Mouse (Mus musculus): ENCODE measurements around the gene Olfr212.
"Not testable (repeated sequence)": the region's sequence is repeated elsewhere in the genome, so short reads cannot be mapped to it uniquely, and the experiment has no call there.

Olfr212 gene

DNA sequence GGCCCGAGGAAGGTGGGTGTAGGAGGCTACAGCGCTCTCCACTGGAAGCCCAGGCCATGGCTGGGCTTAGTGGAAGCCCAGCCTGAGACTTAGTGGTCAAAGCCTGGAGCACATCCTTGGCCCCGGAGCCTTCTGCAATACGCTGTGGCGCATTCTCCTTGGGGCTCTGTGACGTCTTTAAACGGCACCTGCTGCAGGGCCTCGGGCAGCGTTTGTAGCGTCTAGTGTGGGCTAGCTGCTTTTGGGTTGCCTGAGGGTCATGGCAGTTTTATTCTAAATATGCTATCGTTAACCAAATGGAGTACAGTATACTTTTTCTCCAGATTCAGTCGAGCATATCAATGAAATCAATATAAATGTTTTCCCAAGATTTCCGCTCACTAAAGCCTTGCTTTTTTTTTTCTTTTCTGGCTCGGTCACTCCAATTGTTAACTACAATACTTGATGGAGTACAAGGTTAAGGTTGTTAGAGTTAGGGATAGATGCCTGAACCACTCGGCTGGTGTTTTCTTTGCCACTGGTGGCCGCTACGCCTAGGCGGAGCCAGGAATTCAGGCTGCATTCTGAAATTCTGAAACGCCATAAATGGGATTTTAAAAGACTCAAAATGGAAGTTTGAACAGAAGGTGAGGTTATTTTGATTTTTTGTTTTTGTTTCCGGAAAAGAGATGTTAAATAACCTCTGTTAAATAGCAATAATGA is at the start of gene Olfr212:
TSS of gene Olfr212 (plus strand) at position 215 of the 702 bp plus-strand sequence.
- DNase-seq (ENCODE audit: low read depth, low spot score) = not testable (repeated sequence)

DNA sequence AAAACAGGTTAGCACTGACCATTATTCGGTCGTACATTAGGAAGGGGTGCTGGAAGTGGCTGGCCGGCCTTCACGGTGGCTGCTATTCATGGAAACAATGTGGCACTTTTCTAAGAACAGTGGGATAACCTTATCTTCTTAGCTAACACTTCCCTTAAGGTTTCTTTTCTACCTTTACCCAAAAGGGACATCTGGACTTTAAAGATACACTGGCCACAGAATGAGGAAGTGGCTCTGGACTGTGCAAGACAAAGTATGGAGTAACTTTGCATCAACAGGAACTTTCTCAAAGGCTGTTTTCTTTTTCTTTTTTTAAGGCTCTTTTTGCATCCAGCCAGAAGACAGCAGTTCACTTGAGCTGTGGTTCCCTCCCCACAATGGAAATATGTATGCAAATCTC is 47.6 kb upstream of the Olfr212 start:
- no peak for DNase-seq (ENCODE audit: low read depth, low spot score)

DNA sequence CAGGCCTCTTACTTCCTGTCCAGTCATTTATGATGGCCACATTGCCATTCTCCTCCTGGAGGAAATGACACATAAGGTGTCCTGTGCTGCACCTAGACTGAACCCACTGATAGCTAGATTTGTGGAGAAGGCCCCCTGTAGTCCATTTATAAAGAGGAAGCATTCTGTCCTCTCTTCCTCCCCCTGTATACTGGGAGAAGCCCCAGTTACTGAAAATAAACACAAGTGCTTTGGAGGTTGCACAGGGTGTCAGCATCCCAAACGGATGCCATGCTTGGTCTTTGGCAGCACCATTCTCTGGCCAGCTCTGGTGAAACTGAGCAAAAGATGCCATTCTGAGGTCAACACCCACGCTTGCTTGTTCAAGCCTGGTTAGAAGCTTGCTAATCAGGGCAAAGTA is 47.1 kb upstream of the Olfr212 start:
- DNase-seq (ENCODE audit: low read depth, low spot score) = no peak

GRCm38 (mm10) chr6:116460544-116461283 is 45.6 kb upstream of the Olfr212 start, which contains the start of gene Alox5:
Alox5 (minus strand) TSS chr6:116461178.
- no peak for DNase-seq (ENCODE audit: low read depth, low spot score)

DNA sequence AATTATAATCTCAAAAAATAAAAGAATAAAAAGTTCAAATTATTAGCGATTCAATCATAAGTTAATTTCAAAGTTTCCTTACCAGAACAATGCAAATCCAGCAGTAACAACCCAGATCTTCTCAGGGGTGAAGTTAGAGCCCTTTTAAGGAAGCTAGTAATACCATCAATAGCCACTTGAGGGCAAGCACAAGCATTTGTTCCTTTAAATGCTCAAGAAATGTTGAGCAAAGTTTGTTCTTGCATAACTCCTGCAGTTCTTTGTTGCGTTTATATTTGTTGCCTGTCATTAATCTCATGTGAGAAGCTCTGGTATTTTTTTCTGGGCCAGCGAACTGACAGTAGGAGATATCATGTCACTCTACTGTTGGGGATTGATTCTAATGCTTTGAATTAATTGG is 38.2 kb upstream of the Olfr212 start:
- no peak for DNase-seq (ENCODE audit: low read depth, low spot score)

DNA sequence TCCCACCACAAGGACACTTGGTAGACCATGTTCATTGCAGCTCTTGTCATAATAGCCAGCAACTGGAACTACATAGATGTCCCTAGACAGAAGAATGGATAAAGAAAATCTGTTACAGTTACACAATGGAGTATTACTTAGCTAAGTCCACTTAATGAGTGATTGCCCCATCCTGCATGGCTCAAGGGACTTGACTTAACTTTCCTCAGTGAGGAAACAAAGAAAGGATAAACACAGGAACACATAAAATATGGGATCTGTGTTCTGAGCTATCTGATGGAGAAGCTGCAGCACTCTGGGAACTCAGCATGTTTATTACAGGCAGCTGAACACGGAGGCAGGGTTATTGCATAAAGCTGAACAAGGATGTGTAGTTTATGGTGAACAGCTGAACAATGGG is 21.2 kb upstream of the Olfr212 start:
- no peak for DNase-seq (ENCODE audit: low read depth, low spot score)

- DNase-seq (ENCODE audit: low read depth, low spot score) = no peak
Observed at GRCm38 (mm10) chr6:116486833-116487232, 19.5 kb upstream of the Olfr212 start.

GRCm38 (mm10) chr6:116488791-116489190 is 17.5 kb upstream of the Olfr212 start, which contains the start of gene Olfr211:
Olfr211 (plus strand) TSS chr6:116489091.
- no peak for DNase-seq (ENCODE audit: low read depth, low spot score)

DNA sequence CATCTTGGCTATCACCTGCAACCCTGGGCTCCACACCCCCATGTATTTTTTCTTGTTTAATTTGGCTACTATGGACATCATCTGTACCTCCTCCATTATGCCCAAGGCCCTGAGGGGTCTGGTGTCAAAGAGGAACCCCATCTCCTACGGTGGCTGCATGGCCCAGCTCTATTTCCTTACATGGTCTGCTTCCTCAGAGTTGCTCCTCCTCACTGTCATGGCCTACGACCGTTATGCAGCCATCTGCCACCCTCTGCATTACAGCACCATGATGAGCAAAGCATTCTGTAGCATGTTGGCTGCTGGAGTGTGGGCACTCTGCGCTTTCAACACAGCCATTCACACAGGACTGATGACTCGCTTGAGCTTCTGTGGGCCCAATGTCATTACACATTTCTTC is 12.6 kb upstream of the Olfr212 start:
- no peak for DNase-seq (ENCODE audit: low read depth, low spot score)

DNA sequence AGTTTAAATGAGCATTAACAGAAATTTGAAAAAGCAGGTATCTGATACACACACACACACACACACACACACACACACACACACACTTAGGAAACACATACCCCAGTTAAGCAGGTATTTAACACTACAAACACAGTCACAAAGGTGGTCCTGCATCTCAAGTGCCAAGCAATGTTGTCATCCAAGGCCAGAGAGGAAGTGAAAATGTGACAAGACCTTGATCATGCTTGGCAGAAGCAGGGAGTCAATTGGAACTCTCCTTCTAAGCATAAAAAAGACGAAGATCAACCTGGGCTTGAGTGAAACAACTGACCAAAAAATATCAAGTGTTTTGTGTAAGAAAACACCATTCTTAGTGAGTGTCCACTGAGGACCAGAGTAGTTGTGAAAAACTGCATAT is 10.4 kb upstream of the Olfr212 start:
- no peak for DNase-seq (ENCODE audit: low read depth, low spot score)

DNA sequence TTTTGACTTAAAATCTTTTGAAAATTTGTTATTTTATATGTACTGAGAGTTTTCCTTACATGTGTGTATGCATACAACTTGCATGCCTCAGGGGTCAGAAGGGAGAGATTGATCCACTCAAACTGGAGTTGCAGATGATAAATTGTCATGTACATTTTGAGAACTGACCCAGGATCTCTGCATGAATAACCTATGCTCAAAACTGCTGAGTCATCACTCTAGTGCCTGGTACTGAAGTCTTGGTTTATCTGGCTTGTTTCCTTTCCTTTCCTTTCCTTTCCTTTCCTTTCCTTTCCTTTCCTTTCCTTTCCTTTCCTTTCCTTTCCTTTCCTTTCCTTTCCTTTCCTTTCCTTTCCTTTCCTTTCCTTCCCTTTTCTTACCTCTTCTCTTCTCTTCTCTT is 8.5 kb downstream of the Olfr212 start:
- DNase-seq (ENCODE audit: low read depth, low spot score) = no peak

- DNase-seq (ENCODE audit: low read depth, low spot score) = no peak
Observed at GRCm38 (mm10) chr6:116538156-116538555, 31.8 kb downstream of the Olfr212 start, which contains the start of gene Olfr213. Olfr213 (plus strand) TSS chr6:116538456.

DNA sequence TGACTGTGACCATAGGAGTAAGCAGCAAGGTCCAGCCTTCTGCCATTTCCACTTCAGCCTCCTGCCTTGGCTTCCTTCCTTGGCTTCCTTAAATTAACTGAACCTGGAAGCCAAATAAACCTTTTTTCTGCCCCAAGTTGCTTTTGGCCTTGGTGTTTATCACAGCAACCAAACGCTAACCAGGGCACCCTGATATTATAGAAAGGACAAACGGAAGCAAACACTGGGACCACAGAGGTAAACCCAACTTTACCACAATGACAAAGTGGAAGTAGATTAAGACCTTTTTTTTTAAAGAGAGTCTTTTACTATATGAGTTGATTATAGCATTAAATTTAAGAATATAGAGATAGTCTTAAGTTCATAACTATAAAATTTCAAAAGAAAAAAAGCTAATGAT is 36.2 kb downstream of the Olfr212 start:
- no peak for DNase-seq (ENCODE audit: low read depth, low spot score)

- DNase-seq (ENCODE audit: low read depth, low spot score) = not testable (repeated sequence)
Observed at GRCm38 (mm10) chr6:116550841-116551240, 44.5 kb downstream of the Olfr212 start, which contains the start of gene Gm5580. Gm5580 (plus strand) TSS chr6:116551141.

DNA sequence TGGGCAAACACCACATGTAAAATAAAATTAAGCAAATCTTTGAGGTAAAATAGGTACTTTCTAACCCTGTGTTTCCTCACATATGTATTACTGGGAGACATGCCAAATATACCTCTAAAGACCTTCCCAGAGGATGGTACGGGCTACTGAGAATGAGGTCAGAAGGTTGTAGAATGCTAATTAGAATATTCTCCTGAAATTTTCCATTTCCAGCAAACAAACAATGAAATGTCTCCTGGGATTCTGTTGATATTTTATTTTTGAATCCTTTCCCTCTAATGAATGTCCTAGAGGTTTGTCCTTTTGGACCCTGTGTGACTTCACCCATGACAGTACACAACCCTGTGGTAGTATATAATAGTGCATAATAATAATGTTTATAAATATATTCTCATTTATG is 47.6 kb downstream of the Olfr212 start, which contains the start of gene Olfr214:
TSS of gene Olfr214 (plus strand) at position 301 of the 400 bp plus-strand sequence.
- DNase-seq (ENCODE audit: low read depth, low spot score) = no peak

GRCm38 (mm10) chr6:116554952-116555351 is 48.6 kb downstream of the Olfr212 start:
- no peak for DNase-seq (ENCODE audit: low read depth, low spot score)

All from embryo, embryonic 11.5 days (tissue).